Mouse (Mus musculus) adrenal gland, adult 2 months (tissue): Measurements from ENCODE around the gene Psmb10. TPM values are rescaled to one million over a fixed set of nuclear protein-coding genes. Genes with fewer than 3 reads are reported as not detected.

ENCODE experiments used
- microRNA-seq, 2 experiments: library from miRNA; unstranded; fragments of <30 nt; microRNA quantifications; one replicate each; pipeline ENCODE4 v1.2.0; 2021
- polyA plus RNA-seq: library from polyadenylated mRNA; depleted of rRNA; stranded (reverse); fragments of >200 nt; gene quantifications from 2 replicates; pipeline ENCODE4 v1.2.3, GENCODE M21; 2012; rRNA removed
- total RNA-seq, 2 experiments: library from RNA; stranded (reverse); gene quantifications; 2 replicates each; pipeline ENCODE4 v1.2.3; 2021

Gene Psmb10
- total and polyA plus RNA-seq, 3 experiments, result 77.0 to 174 (median 79.0) TPM

Small RNA genes within 50 kb of the gene (microRNA-seq; reads per million reads assigned to microRNA genes)
- gene Mir7074, result 0 reads per million in 2 experiments

Other genes with a start within 250 kb of the Psmb10 start
- 10 to 100 TPM; 21.7 to 28.7 TPM for gene Acd, start 237.3 kb downstream of the Psmb10 start, total RNA-seq
- 39.9 and 41.9 TPM in 2 replicates for gene Acd, start 237.3 kb downstream of the Psmb10 start, polyA plus RNA-seq
- 10 to 100 TPM; 11.0 to 14.7 TPM for gene Pard6a, start 237.3 kb downstream of the Psmb10 start, total RNA-seq
- gene Pard6a, start 237.3 kb downstream of the Psmb10 start, polyA plus RNA-seq, result 20.2 and 21.3 TPM in 2 replicates
- not detected for gene 4933405L10Rik, start 230.8 kb downstream of the Psmb10 start, total RNA-seq
- gene 4933405L10Rik, start 230.8 kb downstream of the Psmb10 start, polyA plus RNA-seq, result 0.10 TPM in 1 of 2 replicates, not detected in the other
- gene Enkd1, start 230.2 kb downstream of the Psmb10 start, total RNA-seq, result 1 to 10 TPM; 2.9 to 6.8 TPM
- gene Enkd1, start 230.2 kb downstream of the Psmb10 start, polyA plus RNA-seq, result 9.7 and 12.9 TPM in 2 replicates
- gene Gfod2, start 179.8 kb downstream of the Psmb10 start, total RNA-seq, result 10 to 100 TPM in 1 of 2 experiments, 1 to 10 TPM in 1; 7.8 to 14.2 TPM
- 8.1 and 9.6 TPM in 2 replicates for gene Gfod2, start 179.8 kb downstream of the Psmb10 start, polyA plus RNA-seq
- 10 to 100 TPM; 19.7 to 23.6 TPM for gene Ranbp10, start 111.1 kb downstream of the Psmb10 start, total RNA-seq
- gene Ranbp10, start 111.1 kb downstream of the Psmb10 start, polyA plus RNA-seq, result 22.2 and 27.3 TPM in 2 replicates
- gene Tsnaxip1, start 110.7 kb downstream of the Psmb10 start, total RNA-seq, result not detected
- not detected in 2 replicates for gene Tsnaxip1, start 110.7 kb downstream of the Psmb10 start, polyA plus RNA-seq
- gene Cenpt, start 85.2 kb downstream of the Psmb10 start, total RNA-seq, result 1 to 10 TPM; 5.9 to 6.7 TPM
- 5.9 and 8.1 TPM in 2 replicates for gene Cenpt, start 85.2 kb downstream of the Psmb10 start, polyA plus RNA-seq
- 10 to 100 TPM; 31.7 to 38.0 TPM for gene Thap11, start 83.3 kb downstream of the Psmb10 start, total RNA-seq
- 79.7 and 91.6 TPM in 2 replicates for gene Thap11, start 83.3 kb downstream of the Psmb10 start, polyA plus RNA-seq
- 10 to 100 TPM; 30.2 to 44.0 TPM for gene Nutf2, start 77.9 kb downstream of the Psmb10 start, total RNA-seq
- gene Nutf2, start 77.9 kb downstream of the Psmb10 start, polyA plus RNA-seq, result 19.3 and 24.8 TPM in 2 replicates
- 10 to 100 TPM; 33.8 to 35.9 TPM for gene Edc4, start 57.6 kb downstream of the Psmb10 start, total RNA-seq
- gene Edc4, start 57.6 kb downstream of the Psmb10 start, polyA plus RNA-seq, result 74.9 and 97.4 TPM in 2 replicates
- gene Nrn1l, start 44.9 kb downstream of the Psmb10 start, total RNA-seq, result 1 to 10 TPM; 1.3 to 1.6 TPM
- 4.6 TPM in 2 replicates for gene Nrn1l, start 44.9 kb downstream of the Psmb10 start, polyA plus RNA-seq
- gene Pskh1, start 38.0 kb downstream of the Psmb10 start, total RNA-seq, result 10 to 100 TPM; 32.5 to 33.3 TPM
- 45.3 and 51.2 TPM in 2 replicates for gene Pskh1, start 38.0 kb downstream of the Psmb10 start, polyA plus RNA-seq
- gene Ctrl, start 4.6 kb downstream of the Psmb10 start, total RNA-seq, result under 1 TPM; 0.73 to 0.84 TPM
- 1.1 and 2.0 TPM in 2 replicates for gene Ctrl, start 4.6 kb downstream of the Psmb10 start, polyA plus RNA-seq
- 1 to 10 TPM; 1.3 to 2.9 TPM for gene Lcat, start 4.9 kb upstream of the Psmb10 start, total RNA-seq
- 1.9 and 3.3 TPM in 2 replicates for gene Lcat, start 4.9 kb upstream of the Psmb10 start, polyA plus RNA-seq
- gene Slc12a4, start 27.7 kb upstream of the Psmb10 start, total RNA-seq, result 10 to 100 TPM; 40.2 to 60.5 TPM
- 62.4 and 63.2 TPM in 2 replicates for gene Slc12a4, start 27.7 kb upstream of the Psmb10 start, polyA plus RNA-seq
- not detected for gene Dpep3, start 41.0 kb upstream of the Psmb10 start, total RNA-seq
- gene Dpep3, start 41.0 kb upstream of the Psmb10 start, polyA plus RNA-seq, result 0.21 TPM in 1 of 2 replicates, not detected in the other
- gene Dus2, start 52.9 kb upstream of the Psmb10 start, total RNA-seq, result 10 to 100 TPM; 13.6 to 19.6 TPM
- gene Dus2, start 52.9 kb upstream of the Psmb10 start, polyA plus RNA-seq, result 5.5 and 5.6 TPM in 2 replicates
- gene Dpep2nb, start 67.5 kb upstream of the Psmb10 start, total RNA-seq, result not detected
- not detected in 2 replicates for gene Dpep2nb, start 67.5 kb upstream of the Psmb10 start, polyA plus RNA-seq
- gene Ddx28, start 73.4 kb upstream of the Psmb10 start, total RNA-seq, result 10 to 100 TPM; 16.1 to 17.3 TPM
- gene Ddx28, start 73.4 kb upstream of the Psmb10 start, polyA plus RNA-seq, result 12.5 and 13.2 TPM in 2 replicates
- gene Nfatc3, start 120.4 kb upstream of the Psmb10 start, total RNA-seq, result 10 to 100 TPM; 35.2 to 70.0 TPM
- 14.9 and 20.6 TPM in 2 replicates for gene Nfatc3, start 120.4 kb upstream of the Psmb10 start, polyA plus RNA-seq
- gene Esrp2, start 198.5 kb upstream of the Psmb10 start, total RNA-seq, result 1 to 10 TPM; 1.7 to 3.7 TPM
- gene Esrp2, start 198.5 kb upstream of the Psmb10 start, polyA plus RNA-seq, result 2.0 and 5.5 TPM in 2 replicates
- gene Pla2g15, start 212.0 kb upstream of the Psmb10 start, total RNA-seq, result 10 to 100 TPM; 21.9 to 38.8 TPM
- gene Pla2g15, start 212.0 kb upstream of the Psmb10 start, polyA plus RNA-seq, result 21.9 and 22.1 TPM in 2 replicates
- gene Slc7a6, start 230.4 kb upstream of the Psmb10 start, total RNA-seq, result 10 to 100 TPM; 27.2 to 34.0 TPM
- gene Slc7a6, start 230.4 kb upstream of the Psmb10 start, polyA plus RNA-seq, result 17.3 and 26.5 TPM in 2 replicates